Comparison of ENCODE assay signal across 8 mouse cellular contexts in genomic region chr11:54214499-54215443, GRCm38 (mm10). TPM values are rescaled to one million over a fixed set of nuclear protein-coding genes. Genes with fewer than 3 reads are reported as not detected.
A peak's percentile ranks its signal among the peaks of the same experiment; 100 is the strongest.
DNase-seq lines count a peak whose midpoint lies in the region; ATAC-seq lines count a peak whose summit lies in the region.

No protein-coding gene starts in this region.

- peak; percentile 49 for ATAC-seq in megakaryocyte progenitor cell, adult 5-6 weeks (replicated peaks; ENCODE audit: poor library complexity)

- peak; percentile 53 to 54 for DNase-seq in cerebellum, adult 18-20 months
- DNase-seq in cerebellum, postnatal 4 days (ENCODE audit: low spot score in 2 of 2), result no peak
- DNase-seq in adrenal gland, postnatal 25 days, result peak; percentile 97
- DNase-seq in gastrocnemius, postnatal 14 days, result peak; percentile 90
- DNase-seq in layer of hippocampus, adult 18-20 months (ENCODE audit: low spot score in 2 of 2), result peak; percentile 22 to 46
- DNase-seq in thymus, postnatal 14 days, result peak; percentile 28
- no peak for DNase-seq in yolk sac, embryonic 10.5 days (ENCODE audit: low spot score)

- intact Hi-C loops in gastrocnemius, postnatal 14 days (cut with DNase I; ENCODE audit: low total_unique reads), result no loop called here

RNA-seq across cellular contexts. Expression of gene Csf2, which starts 34.7 kb away (rescaled TPM):
- not detected in 2 replicates for total RNA-seq in adrenal gland, postnatal 25 days (2021)
- not detected for total RNA-seq in gastrocnemius, postnatal 14 days (2021)
- not detected for total RNA-seq in layer of hippocampus, adult 18-20 months (2021)
- not detected in 2 replicates for total RNA-seq in megakaryocyte progenitor cell, adult 5-6 weeks (2015)
- not detected in 2 replicates for total RNA-seq in megakaryocyte progenitor cell, adult 5-6 weeks (2017)

RNA-seq across cellular contexts. Expression of gene Il3, which starts 52.3 kb away (rescaled TPM):
- total RNA-seq in adrenal gland, postnatal 25 days (2021), result not detected in 2 replicates
- not detected for total RNA-seq in gastrocnemius, postnatal 14 days (2021)
- not detected for total RNA-seq in layer of hippocampus, adult 18-20 months (2021)
- total RNA-seq in megakaryocyte progenitor cell, adult 5-6 weeks (2015), result not detected in 2 replicates
- not detected in 2 replicates for total RNA-seq in megakaryocyte progenitor cell, adult 5-6 weeks (2017)

Comparison
In these comparisons a context has a peak if more than half of its experiments do, and no peak if none do; other contexts are left out.
1. DNase-seq: peak in cerebellum, adult 18-20 months (2 of 2), adrenal gland, postnatal 25 days (single experiment), gastrocnemius, postnatal 14 days (single experiment), layer of hippocampus, adult 18-20 months (2 of 2) and thymus, postnatal 14 days (single experiment); none in cerebellum, postnatal 4 days (0 of 2) and yolk sac, embryonic 10.5 days (single experiment).